Mouse (Mus musculus): ENCODE measurements around the gene Plekho1. TPM values are rescaled to one million over a fixed set of nuclear protein-coding genes. Genes with fewer than 3 reads are reported as not detected.

Plekho1 gene
- total and polyA plus RNA-seq, 3 experiments = 65.4 to 82.8 (median 67.5) TPM

- 82% methylated on average over 5 of the region's 5 CpGs for WGBS
- Histone ChIP-seq H3K4me1 (ENCODE audit: control insufficient read depth, insufficient read depth, low read length) (peaks cover under 1% of the 10 kb centered on the region; the same call in 1 of the 2 replicates), H3K79me2 (replicated peaks; ENCODE audit: control insufficient read depth, insufficient read depth, low read length) (no peaks in the 10 kb centered on the region), H3K27me3 (ENCODE audit: control insufficient read depth, insufficient read depth, low read length) (no peaks in the 10 kb centered on the region), H3K9ac (ENCODE audit: low read depth, low read length) (no peak overlapping the region), H3K27ac (no peak overlapping the region), H3K4me3 (no peak overlapping the region), H3K36me3 (ENCODE audit: control insufficient read depth, insufficient read depth, low read length) (no peaks in the 10 kb centered on the region)
- DNase-seq = no peak
- TF ChIP-seq CTCF (IDR thresholded peaks at IDR 0.05) = no peak
- no peak for TF ChIP-seq EP300 (IDR thresholded peaks at IDR 0.05; ENCODE audit: insufficient read depth, low read depth, low read length)
- TF ChIP-seq POLR2A (IDR thresholded peaks at IDR 0.05; ENCODE audit: insufficient read depth, low read depth, low read length) = no peak
- intact Hi-C loops (cut with DNase I) = no loop called here
These were observed 47.5 kb downstream of the Plekho1 start for GRCm38 (mm10) chr3:95948325-95948724.

DNA sequence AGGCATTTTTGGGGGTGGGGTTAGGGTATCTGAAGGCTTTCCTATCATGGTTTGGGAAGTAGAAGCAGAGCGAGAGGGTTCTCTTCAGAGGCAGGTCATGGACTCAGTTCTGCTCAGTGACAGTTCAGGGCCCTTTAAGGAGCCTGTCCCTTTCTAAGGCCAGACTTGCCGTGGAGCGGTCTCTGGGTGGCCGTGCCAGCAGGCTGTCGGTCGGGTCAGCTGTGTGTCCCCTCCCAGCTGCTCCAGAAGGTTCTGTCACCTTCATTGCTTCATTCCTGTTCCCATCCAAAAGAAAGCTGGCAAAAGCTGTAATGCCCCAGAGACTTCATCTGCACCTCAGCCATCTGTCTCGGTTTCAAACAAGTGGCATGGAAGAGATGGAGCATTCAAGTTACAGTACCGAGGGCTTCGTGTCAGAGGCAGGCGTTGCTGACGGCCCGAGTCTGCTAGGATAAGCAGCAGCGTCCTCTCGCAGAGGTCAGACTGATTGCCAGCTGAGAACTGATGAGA is 50.0 kb downstream of the Plekho1 start:
- TF ChIP-seq CTCF (IDR thresholded peaks at IDR 0.05) (no peak), EP300 (IDR thresholded peaks at IDR 0.05; ENCODE audit: insufficient read depth, low read depth, low read length) (0 out of 2 replicates have a peak, but pooled peaks have one; percentile 21)
- no peaks in the 10 kb centered on the region for H3K27me3 ChIP-seq (ENCODE audit: control insufficient read depth, insufficient read depth, low read length)
- no peak overlapping the region for H3K4me3 ChIP-seq
- peak overlapping the region; percentile 31 for H3K27ac ChIP-seq
- intact Hi-C loops (cut with DNase I) = loop anchor here (2.0 kb wide), 1 partner anchor 15 kb away; no protein-coding TSS in a partner anchor
- no peaks in the 10 kb centered on the region for H3K79me2 ChIP-seq (replicated peaks; ENCODE audit: control insufficient read depth, insufficient read depth, low read length)
- DNase-seq = peak in 1 of 2 experiments; percentile 33
- H3K36me3 ChIP-seq (ENCODE audit: control insufficient read depth, insufficient read depth, low read length) = no peaks in the 10 kb centered on the region
- H3K9ac ChIP-seq (ENCODE audit: low read depth, low read length) = no peak overlapping the region
- WGBS = 58% methylated on average over 14 of the region's 14 CpGs
- H3K4me1 ChIP-seq (ENCODE audit: control insufficient read depth, insufficient read depth, low read length) = no peaks in the 10 kb centered on the region

DNA sequence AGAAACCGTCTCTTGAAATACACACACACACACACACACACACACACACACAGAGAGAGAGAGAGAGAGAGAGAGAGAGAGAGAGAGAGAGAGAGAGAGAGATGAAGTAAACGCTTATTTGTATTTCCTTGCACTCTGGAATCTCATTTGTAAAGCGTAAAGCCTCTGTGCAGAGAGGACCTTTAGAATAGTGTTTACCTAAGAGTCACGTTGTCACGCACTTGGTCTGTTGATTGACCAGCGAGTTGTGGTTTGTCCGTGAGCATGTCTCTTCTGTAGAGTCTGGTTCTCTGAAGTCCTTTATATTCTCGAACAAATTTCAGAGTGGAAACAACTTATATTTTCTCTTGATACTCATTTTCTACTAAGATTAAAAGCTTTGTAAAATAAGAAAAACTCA is 51.1 kb downstream of the Plekho1 start:
- H3K36me3 ChIP-seq (ENCODE audit: control insufficient read depth, insufficient read depth, low read length) = no peaks in the 10 kb centered on the region
- no peaks in the 10 kb centered on the region for H3K4me1 ChIP-seq (ENCODE audit: control insufficient read depth, insufficient read depth, low read length)
- H3K27me3 ChIP-seq (ENCODE audit: control insufficient read depth, insufficient read depth, low read length) = no peaks in the 10 kb centered on the region
- WGBS = 89% methylated on average over 8 of the region's 8 CpGs
- intact Hi-C loops (cut with DNase I) = loop anchor here (2.0 kb wide), 1 partner anchor 14 kb away; no protein-coding TSS in a partner anchor
- H3K4me3 ChIP-seq = no peak overlapping the region
- no peak overlapping the region for H3K27ac ChIP-seq
- H3K79me2 ChIP-seq (replicated peaks; ENCODE audit: control insufficient read depth, insufficient read depth, low read length) = no peaks in the 10 kb centered on the region
- no peak overlapping the region for H3K9ac ChIP-seq (ENCODE audit: low read depth, low read length)
- TF ChIP-seq POLR2A (IDR thresholded peaks at IDR 0.05; ENCODE audit: insufficient read depth, low read depth, low read length) = no peak
- TF ChIP-seq EP300 (IDR thresholded peaks at IDR 0.05; ENCODE audit: insufficient read depth, low read depth, low read length) = no peak
- TF ChIP-seq CTCF (IDR thresholded peaks at IDR 0.05) = no peak
- no peak for DNase-seq

DNA sequence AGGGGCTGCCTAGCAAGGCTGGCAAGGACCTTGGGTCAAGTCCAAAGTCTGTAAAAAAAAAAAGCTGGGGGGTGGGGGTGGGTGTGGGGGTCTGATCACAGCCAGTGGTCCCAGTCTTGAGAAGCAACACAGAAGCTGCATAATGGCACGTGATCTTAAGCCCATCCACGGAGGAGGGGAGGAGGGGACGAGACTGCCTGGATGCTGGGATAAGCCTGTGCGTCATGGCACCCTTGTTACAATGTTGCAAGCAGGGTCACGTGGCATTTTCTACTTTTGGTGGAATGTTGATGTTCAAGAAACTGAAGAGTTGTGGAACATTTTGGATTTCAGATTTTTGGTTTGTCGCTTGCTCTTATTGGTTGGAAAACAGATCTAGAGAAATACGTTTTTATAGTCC is 52.6 kb downstream of the Plekho1 start:
- intact Hi-C loops (cut with DNase I) = no loop called here
- H3K79me2 ChIP-seq (replicated peaks; ENCODE audit: control insufficient read depth, insufficient read depth, low read length) = no peaks in the 10 kb centered on the region
- TF ChIP-seq EP300 (IDR thresholded peaks at IDR 0.05; ENCODE audit: insufficient read depth, low read depth, low read length) = no peak
- TF ChIP-seq POLR2A (IDR thresholded peaks at IDR 0.05; ENCODE audit: insufficient read depth, low read depth, low read length) = no peak
- TF ChIP-seq CTCF (IDR thresholded peaks at IDR 0.05) = no peak
- H3K4me1 ChIP-seq (ENCODE audit: control insufficient read depth, insufficient read depth, low read length) = no peaks in the 10 kb centered on the region
- no peak overlapping the region for H3K4me3 ChIP-seq
- no peak overlapping the region for H3K27ac ChIP-seq
- H3K36me3 ChIP-seq (ENCODE audit: control insufficient read depth, insufficient read depth, low read length) = no peaks in the 10 kb centered on the region
- WGBS = 94% methylated on average over 7 of the region's 7 CpGs
- H3K27me3 ChIP-seq (ENCODE audit: control insufficient read depth, insufficient read depth, low read length) = no peaks in the 10 kb centered on the region
- no peak for DNase-seq
- no peak overlapping the region for H3K9ac ChIP-seq (ENCODE audit: low read depth, low read length)

- Histone ChIP-seq H3K27ac (no peak overlapping the region), H3K79me2 (replicated peaks; ENCODE audit: control insufficient read depth, insufficient read depth, low read length) (no peaks in the 10 kb centered on the region), H3K4me1 (ENCODE audit: control insufficient read depth, insufficient read depth, low read length) (no peaks in the 10 kb centered on the region), H3K4me3 (no peak overlapping the region), H3K27me3 (ENCODE audit: control insufficient read depth, insufficient read depth, low read length) (no peaks in the 10 kb centered on the region), H3K9ac (ENCODE audit: low read depth, low read length) (no peak overlapping the region), H3K36me3 (ENCODE audit: control insufficient read depth, insufficient read depth, low read length) (no peaks in the 10 kb centered on the region)
- whole genome bisulfite sequencing = 85% methylated on average over 6 of the region's 6 CpGs
- TF ChIP-seq POLR2A (IDR thresholded peaks at IDR 0.05; ENCODE audit: insufficient read depth, low read depth, low read length) (no peak), EP300 (IDR thresholded peaks at IDR 0.05; ENCODE audit: insufficient read depth, low read depth, low read length) (no peak), CTCF (IDR thresholded peaks at IDR 0.05) (no peak)
- DNase-seq = no peak
- intact Hi-C loops (cut with DNase I) = no loop called here
These were observed 53.1 kb downstream of the Plekho1 start for GRCm38 (mm10) chr3:95942749-95943148.

- intact Hi-C loops (cut with DNase I) = loop anchor here (2.0 kb wide), 1 partner anchor 22 kb away; no protein-coding TSS in a partner anchor
- no peak for DNase-seq
These were observed 57.0 kb downstream of the Plekho1 start for GRCm38 (mm10) chr3:95938835-95939234.

More at GRCm38 (mm10) chr3:95938835-95939234, 57.0 kb downstream of the Plekho1 start:
- no peak for TF ChIP-seq POLR2A (IDR thresholded peaks at IDR 0.05; ENCODE audit: insufficient read depth, low read depth, low read length)
- no peak for TF ChIP-seq EP300 (IDR thresholded peaks at IDR 0.05; ENCODE audit: insufficient read depth, low read depth, low read length)
- TF ChIP-seq CTCF (IDR thresholded peaks at IDR 0.05) = peak; percentile 65
- no peaks in the 10 kb centered on the region for H3K4me1 ChIP-seq (ENCODE audit: control insufficient read depth, insufficient read depth, low read length)
- WGBS = 94% methylated on average over 15 of the region's 15 CpGs
- no peaks in the 10 kb centered on the region for H3K27me3 ChIP-seq (ENCODE audit: control insufficient read depth, insufficient read depth, low read length)
- no peak overlapping the region for H3K4me3 ChIP-seq
- H3K27ac ChIP-seq = no peak overlapping the region
- no peaks in the 10 kb centered on the region for H3K79me2 ChIP-seq (replicated peaks; ENCODE audit: control insufficient read depth, insufficient read depth, low read length)
- no peak overlapping the region for H3K9ac ChIP-seq (ENCODE audit: low read depth, low read length)
- H3K36me3 ChIP-seq (ENCODE audit: control insufficient read depth, insufficient read depth, low read length) = no peaks in the 10 kb centered on the region

Other genes with a start within 250 kb of the Plekho1 start
- 10 to 100 TPM; 42.1 to 45.3 TPM for gene Tars2, start 235.8 kb downstream of the Plekho1 start, total RNA-seq (2021)
- gene Tars2, start 235.8 kb downstream of the Plekho1 start, polyA plus RNA-seq (2012; rRNA removed) = 31.3 and 54.4 TPM in 2 replicates
- 10 to 100 TPM; 35.5 to 47.7 TPM for gene Rprd2, start 177.1 kb downstream of the Plekho1 start, total RNA-seq (2021)
- gene Rprd2, start 177.1 kb downstream of the Plekho1 start, polyA plus RNA-seq (2012; rRNA removed) = 12.1 and 13.9 TPM in 2 replicates
- 10 to 100 TPM; 19.4 to 24.0 TPM for gene Prpf3, start 140.1 kb downstream of the Plekho1 start, total RNA-seq (2021)
- 9.3 and 13.2 TPM in 2 replicates for gene Prpf3, start 140.1 kb downstream of the Plekho1 start, polyA plus RNA-seq (2012; rRNA removed)
- gene Mrps21, start 124.5 kb downstream of the Plekho1 start, total RNA-seq (2021) = 100 to 1,000 TPM; 314 to 350 TPM
- 174 and 218 TPM in 2 replicates for gene Mrps21, start 124.5 kb downstream of the Plekho1 start, polyA plus RNA-seq (2012; rRNA removed)
- 10 to 100 TPM in 1 of 2 experiments, 1 to 10 TPM in 1; 5.1 to 27.0 TPM for gene Ciart, start 113.8 kb downstream of the Plekho1 start, total RNA-seq (2021)
- 5.0 and 7.7 TPM in 2 replicates for gene Ciart, start 113.8 kb downstream of the Plekho1 start, polyA plus RNA-seq (2012; rRNA removed)
- 1 to 10 TPM; 8.5 to 9.0 TPM for gene BC028528, start 104.0 kb downstream of the Plekho1 start, total RNA-seq (2021)
- gene BC028528, start 104.0 kb downstream of the Plekho1 start, polyA plus RNA-seq (2012; rRNA removed) = 14.5 and 29.8 TPM in 2 replicates
- 100 to 1,000 TPM in 1 of 2 experiments, 10 to 100 TPM in 1; 99.9 to 121 TPM for gene Aph1a, start 102.0 kb downstream of the Plekho1 start, total RNA-seq (2021)
- 98.7 and 120 TPM in 2 replicates for gene Aph1a, start 102.0 kb downstream of the Plekho1 start, polyA plus RNA-seq (2012; rRNA removed)
- 100 to 1,000 TPM; 146 to 208 TPM for gene Car14, start 91.3 kb downstream of the Plekho1 start, total RNA-seq (2021)
- gene Car14, start 91.3 kb downstream of the Plekho1 start, polyA plus RNA-seq (2012; rRNA removed) = 227 and 279 TPM in 2 replicates
- 10 to 100 TPM; 83.0 to 90.9 TPM for gene Anp32e, start 66.8 kb downstream of the Plekho1 start, total RNA-seq (2021)
- gene Anp32e, start 66.8 kb downstream of the Plekho1 start, polyA plus RNA-seq (2012; rRNA removed) = 15.5 and 29.9 TPM in 2 replicates
- 10 to 100 TPM; 23.0 to 24.5 TPM for gene Vps45, start 62.5 kb upstream of the Plekho1 start, total RNA-seq (2021)
- 4.3 and 7.1 TPM in 2 replicates for gene Vps45, start 62.5 kb upstream of the Plekho1 start, polyA plus RNA-seq (2012; rRNA removed)
- 10 to 100 TPM; 46.0 to 57.4 TPM for gene Otud7b, start 108.5 kb upstream of the Plekho1 start, total RNA-seq (2021)
- 10.9 and 15.8 TPM in 2 replicates for gene Otud7b, start 108.5 kb upstream of the Plekho1 start, polyA plus RNA-seq (2012; rRNA removed)
- 1 to 10 TPM; 2.1 to 3.5 TPM for gene Mtmr11, start 166.0 kb upstream of the Plekho1 start, total RNA-seq (2021)
- gene Mtmr11, start 166.0 kb upstream of the Plekho1 start, polyA plus RNA-seq (2012; rRNA removed) = 5.5 and 11.7 TPM in 2 replicates
- 10 to 100 TPM; 15.7 to 16.5 TPM for gene Sf3b4, start 176.3 kb upstream of the Plekho1 start, total RNA-seq (2021)
- gene Sf3b4, start 176.3 kb upstream of the Plekho1 start, polyA plus RNA-seq (2012; rRNA removed) = 19.2 and 23.0 TPM in 2 replicates
- gene Sv2a, start 185.2 kb upstream of the Plekho1 start, total RNA-seq (2021) = 1 to 10 TPM; 3.4 to 5.4 TPM
- gene Sv2a, start 185.2 kb upstream of the Plekho1 start, polyA plus RNA-seq (2012; rRNA removed) = 4.5 and 5.7 TPM in 2 replicates
- 10 to 100 TPM; 22.6 to 28.7 TPM for gene Bola1, start 223.7 kb upstream of the Plekho1 start, total RNA-seq (2021)
- gene Bola1, start 223.7 kb upstream of the Plekho1 start, polyA plus RNA-seq (2012; rRNA removed) = 22.3 and 36.0 TPM in 2 replicates
- gene Hist2h2ab, start 223.9 kb upstream of the Plekho1 start, total RNA-seq (2021) = 1 to 10 TPM; 1.9 to 2.0 TPM
- 0.35 TPM in 1 of 2 replicates, not detected in the other for gene Hist2h2ab, start 223.9 kb upstream of the Plekho1 start, polyA plus RNA-seq (2012; rRNA removed)
- gene Hist2h2ac, start 224.9 kb upstream of the Plekho1 start, total RNA-seq (2021) = 10 to 100 TPM; 18.1 to 26.3 TPM
- 1.3 and 1.5 TPM in 2 replicates for gene Hist2h2ac, start 224.9 kb upstream of the Plekho1 start, polyA plus RNA-seq (2012; rRNA removed)
- 10 to 100 TPM in 1 of 2 experiments, 1 to 10 TPM in 1; 9.4 to 10.1 TPM for gene Hist2h2be, start 225.1 kb upstream of the Plekho1 start, total RNA-seq (2021)
- gene Hist2h2be, start 225.1 kb upstream of the Plekho1 start, polyA plus RNA-seq (2012; rRNA removed) = 6.9 and 11.9 TPM in 2 replicates
- gene Hist2h3c2, start 243.1 kb upstream of the Plekho1 start, total RNA-seq (2021) = 1 to 10 TPM; 5.5 to 6.2 TPM
- gene Hist2h3c2, start 243.1 kb upstream of the Plekho1 start, polyA plus RNA-seq (2012; rRNA removed) = 9.2 and 12.0 TPM in 2 replicates
- gene Hist2h2aa2, start 244.3 kb upstream of the Plekho1 start, total RNA-seq (2021) = 100 to 1,000 TPM; 189 to 218 TPM
- gene Hist2h2aa2, start 244.3 kb upstream of the Plekho1 start, polyA plus RNA-seq (2012; rRNA removed) = 33.9 and 73.5 TPM in 2 replicates
- gene Hist2h2aa1, start 249.5 kb upstream of the Plekho1 start, total RNA-seq (2021) = 10 to 100 TPM in 1 of 2 experiments, 1 to 10 TPM in 1; 7.1 to 13.0 TPM
- 60.4 and 124 TPM in 2 replicates for gene Hist2h2aa1, start 249.5 kb upstream of the Plekho1 start, polyA plus RNA-seq (2012; rRNA removed)

Data from heart, adult 2 months (tissue).